Mouse (Mus musculus) c-Kit-positive CD71-negative TER-119-negative erythroid progenitor cells, embryonic 14.5 days (primary cell): ENCODE measurements around the gene Zfp553.

Experiments
- DNase-seq: peaks from one replicate; pipeline ENCODE4 v3.0.0-alpha.2; 2013; ENCODE audit warnings: low read depth

Zfp553 gene

GRCm38 (mm10) chr7:127211014-127211745 lies 21.7 kb upstream of the Zfp553 start:
- no peak for DNase-seq

- no peak for DNase-seq
Observed at GRCm38 (mm10) chr7:127212432-127213250, 20.2 kb upstream of the Zfp553 start.

DNA sequence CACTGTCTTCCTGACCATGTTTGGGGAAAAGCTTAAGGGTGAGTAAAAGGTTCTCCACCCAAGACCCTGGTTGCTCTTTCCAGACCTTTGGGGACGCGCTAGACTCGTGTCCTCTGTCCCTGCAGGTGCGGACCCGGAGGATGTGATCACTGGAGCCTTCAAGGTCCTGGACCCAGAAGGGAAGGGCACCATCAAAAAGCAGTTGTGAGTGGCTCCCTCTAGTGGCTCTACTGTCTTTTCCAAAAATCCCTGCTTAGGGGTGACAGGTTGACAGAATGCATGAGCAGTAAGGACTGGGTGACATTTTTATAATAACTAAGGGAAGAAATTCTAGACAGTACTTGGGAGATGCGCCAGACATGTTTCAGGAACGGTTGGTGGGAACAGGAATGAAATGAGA lies 19.4 kb upstream of the Zfp553 start:
- no peak for DNase-seq

DNA sequence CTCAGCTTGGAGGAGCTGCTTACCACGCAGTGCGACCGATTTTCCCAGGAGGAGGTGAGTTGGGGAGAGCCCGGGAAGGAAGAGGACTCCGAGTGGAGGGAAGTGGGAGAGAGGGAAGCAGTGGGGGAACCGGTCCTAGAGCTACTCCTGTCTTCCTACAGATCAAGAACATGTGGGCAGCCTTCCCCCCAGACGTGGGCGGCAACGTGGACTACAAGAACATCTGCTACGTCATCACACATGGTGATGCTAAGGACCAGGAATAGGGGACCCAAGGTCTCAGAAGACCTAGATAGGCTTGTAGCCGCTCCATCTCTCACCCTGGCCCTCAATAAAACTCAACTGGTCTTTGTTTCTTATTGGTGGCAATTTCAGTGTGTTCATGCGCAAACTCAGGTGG lies 18.9 kb upstream of the Zfp553 start:
- no peak for DNase-seq

GRCm38 (mm10) chr7:127214521-127214920 lies 18.3 kb upstream of the Zfp553 start:
- no peak for DNase-seq

DNA sequence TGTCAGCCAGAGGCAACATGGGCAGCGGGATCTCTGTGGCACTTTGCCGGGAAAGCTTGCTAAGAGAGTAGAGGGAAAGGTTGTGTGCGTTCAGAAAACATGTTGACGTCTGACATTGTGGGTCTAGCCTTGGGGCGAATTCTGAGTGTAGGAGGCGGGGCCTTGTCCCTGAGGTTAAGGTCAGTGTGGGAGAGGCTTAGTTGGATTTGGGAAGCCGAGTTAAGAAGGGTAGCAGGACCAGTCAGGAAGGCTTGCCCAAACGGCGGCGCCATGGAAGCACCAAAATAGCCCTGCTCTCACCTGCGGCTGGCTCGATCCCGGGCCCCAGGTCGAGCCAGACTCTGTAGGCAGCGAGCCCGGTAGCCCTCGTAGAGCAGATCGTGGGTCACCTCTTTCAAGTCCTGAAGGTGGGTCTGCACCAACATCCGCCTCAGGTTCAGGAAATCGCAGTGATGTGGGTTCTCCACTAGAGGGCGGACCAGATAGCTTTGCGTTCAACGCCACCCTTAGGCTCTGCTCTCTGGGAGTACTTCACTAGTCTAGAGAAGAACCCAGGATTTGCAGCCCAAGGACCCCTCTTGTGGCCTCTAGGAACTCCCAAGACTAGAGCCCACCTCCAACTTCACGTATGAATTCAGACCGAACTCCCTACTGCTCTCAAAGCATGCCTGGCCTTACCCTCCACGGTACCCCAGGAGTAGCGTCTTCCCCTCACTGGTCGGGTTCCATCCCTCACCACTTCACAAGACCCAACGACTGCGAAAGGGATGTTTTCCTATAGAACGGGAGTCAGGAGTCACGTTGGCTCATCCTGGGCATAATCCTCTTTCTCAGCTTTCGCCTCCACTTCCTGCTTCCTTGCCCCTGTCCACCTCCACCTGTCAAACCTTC lies 17.6 kb upstream of the Zfp553 start:
- DNase-seq: no peak

DNA sequence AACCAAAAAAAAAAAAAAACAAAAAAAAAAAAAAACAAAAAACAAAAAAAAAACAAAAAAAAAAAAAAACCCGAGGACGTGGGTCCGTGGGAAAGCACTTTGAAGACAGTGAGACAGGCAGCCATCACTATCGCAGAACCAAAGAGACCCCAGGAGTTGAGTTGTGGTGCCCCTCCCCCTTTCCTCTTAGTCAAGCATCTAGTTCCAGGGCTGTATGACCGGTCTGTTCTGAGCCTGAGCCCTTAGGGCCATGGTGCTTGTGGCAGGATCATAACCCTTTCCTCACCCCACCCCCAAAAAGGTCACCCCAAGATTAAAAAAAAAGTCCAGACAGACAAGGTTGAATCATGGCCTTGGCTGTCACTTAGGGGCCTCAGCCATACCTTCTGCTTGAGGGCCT lies 16.6 kb upstream of the Zfp553 start:
- DNase-seq: no peak

- no peak for DNase-seq
Observed at GRCm38 (mm10) chr7:127217475-127217874, 15.4 kb upstream of the Zfp553 start.

- DNase-seq: no peak
Observed at GRCm38 (mm10) chr7:127217901-127218642, 14.8 kb upstream of the Zfp553 start.

GRCm38 (mm10) chr7:127218670-127219069 lies 14.2 kb upstream of the Zfp553 start:
- DNase-seq: no peak

DNA sequence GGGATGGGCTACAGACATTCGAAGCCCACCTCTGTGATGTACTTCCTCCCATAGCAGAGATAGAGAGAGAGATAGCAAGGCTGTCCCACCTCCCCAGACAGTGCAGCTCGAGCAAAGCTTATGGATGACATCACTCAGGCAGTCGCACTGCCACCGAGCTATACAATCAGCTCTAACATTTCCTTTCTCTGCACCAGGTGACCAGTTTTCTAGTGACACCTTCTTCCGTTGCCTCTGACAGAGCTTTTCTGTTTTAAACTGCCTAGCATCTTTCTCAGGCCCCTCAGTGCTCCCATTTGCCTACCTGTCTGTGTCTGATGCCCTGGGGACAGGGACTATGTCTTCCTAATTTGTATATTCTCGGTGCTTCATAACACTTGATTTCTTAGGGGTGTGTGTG lies 12.4 kb upstream of the Zfp553 start:
- no peak for DNase-seq

DNA sequence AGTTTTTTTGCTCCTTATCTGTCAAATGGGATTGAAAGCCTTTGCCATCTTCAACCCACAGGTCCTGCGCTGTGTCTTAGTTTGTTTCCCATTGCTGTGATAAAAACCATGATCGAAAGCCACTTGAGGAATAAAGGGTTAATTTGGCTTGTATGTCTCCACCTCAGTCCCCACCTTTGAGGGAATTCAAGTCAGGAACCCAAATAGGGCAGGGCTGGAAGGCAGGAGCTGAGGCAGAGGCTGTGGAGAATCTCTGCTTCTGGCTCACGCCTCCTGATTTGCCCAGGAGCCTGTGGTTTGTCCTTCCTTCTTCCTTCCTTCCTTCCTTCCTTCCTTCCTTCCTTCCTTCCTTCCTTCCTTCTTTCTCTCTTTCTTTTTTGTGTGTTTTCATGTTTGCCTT lies 9.8 kb upstream of the Zfp553 start:
- DNase-seq: no peak

- no peak for DNase-seq
Observed at GRCm38 (mm10) chr7:127223515-127224478, 9.1 kb upstream of the Zfp553 start.

- DNase-seq: no peak
Observed at GRCm38 (mm10) chr7:127224616-127225015, 8.2 kb upstream of the Zfp553 start.

DNA sequence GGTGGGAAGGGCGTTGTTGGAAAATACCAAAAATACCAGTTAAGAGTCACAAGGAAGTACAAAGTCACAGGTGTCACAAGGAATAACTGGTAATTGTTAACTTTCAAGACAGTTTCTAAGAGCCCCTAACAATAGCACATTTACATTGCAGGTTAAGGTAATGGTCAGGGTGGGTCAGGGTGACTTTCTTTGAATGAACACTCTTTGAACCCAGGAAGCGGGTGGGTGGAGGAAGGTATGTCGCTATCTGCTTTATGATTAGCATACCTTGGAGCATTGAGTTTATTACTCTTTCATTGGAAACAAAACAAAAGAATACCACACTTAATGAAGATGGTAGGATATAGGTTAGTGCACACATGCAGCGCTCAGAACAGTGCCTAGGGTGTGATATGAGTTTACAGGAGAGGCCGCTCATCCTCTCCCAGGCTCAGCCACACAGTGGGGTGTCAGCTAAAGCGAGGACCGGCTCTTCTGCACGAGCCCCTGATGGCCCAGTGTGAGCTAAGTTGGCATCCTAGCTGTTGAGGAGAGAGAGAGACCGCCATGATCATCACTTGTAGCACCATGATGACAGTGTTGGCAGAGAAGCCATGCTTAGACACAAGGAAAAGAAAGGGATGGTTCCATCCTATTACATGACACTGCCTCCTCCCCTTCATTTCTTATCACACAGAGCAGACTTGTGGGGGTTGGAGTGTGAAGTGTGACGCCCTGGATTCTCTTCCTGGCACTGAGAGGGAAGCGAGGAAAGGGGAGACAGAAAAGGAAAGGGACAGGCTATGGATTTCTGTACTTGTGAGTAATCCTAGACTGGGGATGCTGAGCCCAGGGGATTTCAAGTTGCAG lies 7.5 kb upstream of the Zfp553 start:
- no peak for DNase-seq

GRCm38 (mm10) chr7:127228615-127229303 lies 4.1 kb upstream of the Zfp553 start:
- DNase-seq: peak; percentile 94

GRCm38 (mm10) chr7:127231376-127231775 lies 1.5 kb upstream of the Zfp553 start:
- no peak for DNase-seq

DNA sequence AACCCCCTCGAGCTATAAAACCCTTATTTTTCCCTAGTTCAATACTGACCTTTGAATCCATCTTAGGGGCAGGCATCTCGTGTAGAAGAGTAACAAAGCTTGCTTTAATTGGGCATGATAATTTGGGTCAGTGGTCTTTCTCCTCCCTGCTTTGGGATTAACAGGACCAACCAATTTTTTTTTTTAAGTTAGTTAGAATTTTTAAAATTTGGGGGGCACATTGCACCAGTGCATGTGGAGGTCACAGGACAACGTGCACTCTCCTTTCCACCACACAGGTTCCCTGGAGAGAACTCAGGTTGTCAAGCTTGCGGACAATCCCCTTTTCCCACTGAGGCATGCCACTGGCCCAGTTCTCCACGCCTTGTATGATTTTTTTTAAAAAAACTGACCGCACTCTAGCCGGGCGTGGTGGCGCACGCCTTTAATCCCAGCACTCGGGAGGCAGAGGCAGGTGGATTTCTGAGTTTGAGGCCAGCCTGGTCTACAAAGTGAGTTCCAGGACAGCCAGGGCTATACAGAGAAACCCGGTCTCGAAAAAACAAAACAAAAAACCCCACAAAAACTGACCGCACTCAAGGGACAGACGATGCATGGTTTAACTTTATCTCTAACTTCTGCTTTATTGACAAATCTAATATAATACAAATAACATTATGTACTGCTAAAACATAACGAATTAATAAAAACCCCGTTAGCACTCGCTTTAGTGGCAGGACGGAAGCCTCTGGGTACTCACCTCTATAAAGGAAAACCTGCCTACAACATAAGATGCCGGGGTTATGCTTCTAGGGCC lies 837 bp upstream of the Zfp553 start:
- no peak for DNase-seq
